Mouse (Mus musculus) kidney, postnatal 10 days (tissue): ENCODE measurements around the gene Mfn1.

Source experiments
- DNase-seq: peaks from one replicate; pipeline ENCODE4 v3.0.0; 2021; ENCODE audit warnings: mixed read lengths

The Mfn1 gene

DNA sequence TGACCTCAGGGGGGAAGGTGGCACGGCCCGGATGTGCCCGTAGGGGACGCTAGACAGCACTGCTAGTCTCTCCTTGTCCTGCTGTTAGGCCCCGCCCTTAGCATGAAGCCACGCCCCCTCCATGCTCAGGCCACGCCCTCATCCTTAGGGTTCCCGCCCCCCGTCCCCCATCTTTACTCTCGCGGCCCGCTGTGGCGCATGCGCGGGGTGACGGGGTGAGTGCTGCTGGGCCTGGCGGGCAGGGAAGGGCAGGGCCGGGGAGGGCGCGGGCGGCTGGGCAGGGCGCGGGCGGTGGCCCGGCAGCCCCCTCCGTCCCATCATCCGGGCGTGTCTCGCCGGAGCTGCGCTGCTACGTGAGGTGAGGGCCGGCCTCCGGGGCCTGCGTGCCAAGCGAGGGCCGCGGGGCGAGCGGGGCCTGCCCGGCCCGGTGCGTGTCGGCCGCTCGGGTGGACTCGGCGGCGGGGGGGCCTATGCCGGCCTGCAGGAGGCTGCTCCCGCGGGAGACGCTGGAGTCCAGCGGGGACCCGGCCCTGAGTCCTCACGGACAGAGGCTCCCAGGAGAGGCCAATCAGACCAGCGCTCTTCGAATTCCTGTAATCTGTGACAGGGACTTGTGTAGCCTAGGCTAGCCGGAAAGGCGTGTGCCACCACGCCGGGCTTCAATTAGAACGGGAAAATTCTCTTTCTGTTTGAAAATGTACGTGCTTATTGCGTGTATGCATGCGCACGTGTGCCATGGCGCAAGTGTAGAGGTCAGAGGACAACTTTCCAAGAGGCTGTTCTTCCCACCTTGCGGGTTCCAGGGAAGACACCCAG, 18.7 kb upstream of the Mfn1 start:
- DNase-seq, result peak; percentile 97

- peak; percentile 33 for DNase-seq
Observed at GRCm38 (mm10) chr3:32511191-32511550, 18.1 kb upstream of the Mfn1 start.

DNA sequence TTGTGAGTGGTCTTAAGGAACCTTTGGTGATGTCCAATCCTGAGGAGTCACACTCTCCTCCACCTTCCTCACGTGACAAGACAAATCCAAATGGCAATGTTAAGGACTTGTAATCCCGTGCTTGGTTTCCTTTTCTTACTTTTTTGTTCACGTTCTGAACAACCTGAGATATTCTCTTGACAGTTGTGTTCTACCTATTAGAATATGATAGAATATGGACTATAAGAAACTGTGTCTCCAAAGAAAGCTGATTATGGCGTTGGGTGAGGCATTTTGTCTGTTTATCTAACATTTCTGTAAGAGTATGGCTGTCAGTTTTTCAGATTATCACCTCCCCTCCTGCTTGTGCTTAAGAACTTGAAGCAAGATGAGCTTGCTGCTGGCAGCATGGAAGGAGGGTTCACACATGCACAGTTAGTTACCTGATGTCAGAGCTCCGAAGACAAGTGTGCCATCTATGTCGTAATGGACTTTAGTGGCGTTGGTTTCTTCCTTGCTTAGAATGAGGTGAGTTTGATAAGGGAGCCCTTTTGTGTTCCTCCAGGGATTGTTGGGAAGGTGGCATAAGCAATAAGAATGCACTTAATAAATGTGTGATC, 16.5 kb upstream of the Mfn1 start:
- DNase-seq, result no peak

DNA sequence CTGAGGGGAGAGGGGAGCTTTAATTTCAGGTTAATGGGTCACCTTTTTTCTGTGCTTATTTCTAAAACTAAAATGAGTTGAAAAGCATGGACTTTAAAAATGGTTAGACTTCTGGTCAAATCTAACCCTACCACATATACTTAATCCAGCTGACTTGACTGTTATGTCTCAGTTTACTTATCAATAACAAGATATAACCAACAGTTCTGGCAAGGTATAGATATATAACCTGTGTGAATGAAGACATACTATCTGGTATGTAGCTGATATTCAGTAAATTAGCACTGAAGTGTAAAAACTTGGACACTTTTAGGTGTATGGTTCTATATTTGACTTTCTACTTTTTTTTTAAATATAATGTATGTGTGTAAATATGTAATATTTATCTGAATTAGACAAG, 15.7 kb upstream of the Mfn1 start:
- DNase-seq, result no peak

- DNase-seq, result no peak
Observed at GRCm38 (mm10) chr3:32527181-32527580, 2.1 kb upstream of the Mfn1 start.

DNA sequence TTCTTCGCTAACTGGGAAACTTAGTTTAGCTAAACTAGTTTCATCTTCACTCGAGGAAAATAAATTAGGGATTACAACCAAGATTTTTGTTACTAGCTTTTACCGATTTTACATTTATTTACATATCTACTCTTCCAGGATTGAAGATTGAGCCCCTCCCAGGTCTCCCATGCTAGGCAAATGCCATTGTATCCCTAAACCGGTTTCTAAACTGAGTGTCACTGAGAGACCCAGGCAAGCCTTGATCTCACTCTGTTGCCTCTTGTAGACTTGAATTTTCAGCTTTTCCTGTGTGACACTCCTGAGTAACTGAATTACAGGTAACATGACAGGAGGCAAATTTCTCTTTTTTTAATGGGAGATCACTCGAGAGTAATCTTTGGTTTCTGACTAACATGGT, 776 bp downstream of the Mfn1 start:
- DNase-seq, result no peak

DNA sequence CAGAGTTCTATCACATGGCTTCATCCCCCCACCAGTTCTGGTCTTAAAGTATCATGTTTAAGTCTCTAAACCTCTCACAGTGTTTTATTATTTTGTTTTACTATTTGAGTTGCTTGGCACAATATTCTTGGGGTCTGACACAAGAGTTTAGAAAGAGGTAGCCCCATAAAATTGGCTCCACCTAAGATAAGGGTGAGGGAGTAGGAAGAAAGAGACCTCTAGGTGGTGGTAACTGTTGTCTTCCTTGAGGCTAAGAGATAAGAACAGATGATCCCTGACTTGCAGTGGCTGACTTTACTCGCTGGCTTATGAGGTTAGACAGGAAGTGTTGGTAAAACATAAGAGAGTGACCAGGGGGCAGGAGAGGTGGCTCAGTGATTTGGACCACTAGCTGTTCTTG, 6.4 kb downstream of the Mfn1 start:
- DNase-seq, result no peak

DNA sequence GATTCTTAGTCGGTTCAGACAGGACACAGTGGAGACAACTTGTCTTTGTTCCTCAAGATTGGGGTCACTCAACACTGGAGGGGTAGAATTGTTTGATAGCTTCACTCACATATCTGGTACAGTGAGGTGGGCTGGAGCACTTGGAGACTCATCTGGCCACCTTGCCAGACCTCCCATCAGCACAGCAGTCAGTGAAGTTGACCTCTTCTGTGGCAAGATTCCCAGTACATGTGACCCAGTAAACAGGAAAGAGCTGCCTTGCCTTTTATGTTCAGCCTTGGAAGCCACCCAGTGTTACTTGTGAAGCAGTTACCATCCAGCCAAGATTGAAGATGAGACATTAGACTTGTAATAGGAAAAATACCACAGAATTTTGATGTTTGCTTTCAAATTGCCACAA, 8.3 kb downstream of the Mfn1 start:
- peak; percentile 71 for DNase-seq

GRCm38 (mm10) chr3:32538091-32538490, 8.8 kb downstream of the Mfn1 start:
- no peak for DNase-seq

DNA sequence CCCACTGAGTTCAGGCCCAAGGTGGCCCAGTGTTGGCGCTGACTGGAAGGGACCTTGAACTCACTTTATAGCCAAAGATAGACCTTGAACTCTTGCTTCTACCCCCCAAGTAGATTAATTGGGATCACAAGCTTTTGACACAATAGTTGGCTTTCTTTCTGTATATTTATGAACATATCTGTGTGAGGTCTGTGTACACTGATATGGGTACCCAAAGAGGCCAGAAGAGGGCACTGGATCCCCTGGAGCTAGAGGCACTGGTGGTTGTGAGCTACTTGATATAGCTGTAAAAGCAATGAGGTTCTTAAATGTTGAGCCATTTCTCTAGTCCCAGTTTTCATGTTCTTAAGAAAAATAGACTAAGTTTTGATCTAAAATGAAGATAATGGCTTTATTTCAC, 23.8 kb downstream of the Mfn1 start:
- peak; percentile 49 for DNase-seq

- DNase-seq, result no peak
Observed at GRCm38 (mm10) chr3:32563401-32563800, 34.1 kb downstream of the Mfn1 start.

DNA sequence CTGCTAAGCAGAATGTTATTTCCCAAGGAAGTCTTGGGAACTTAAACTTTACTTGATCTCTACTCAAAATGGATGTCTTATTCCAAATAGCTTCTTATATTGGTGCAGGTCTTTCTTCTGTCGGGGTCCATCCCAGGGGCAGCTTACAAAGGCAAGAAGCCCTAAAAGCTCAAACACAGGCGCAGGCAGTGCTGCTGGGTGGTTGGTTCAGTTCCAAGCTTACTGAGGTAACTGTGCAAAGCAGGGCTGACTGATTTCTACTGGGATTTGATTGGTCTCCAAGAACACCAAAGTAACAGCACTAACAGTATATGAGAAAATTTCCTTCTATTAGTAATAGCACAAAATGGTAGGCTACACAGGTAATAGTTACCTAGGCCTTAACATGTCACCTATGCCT, 43.8 kb downstream of the Mfn1 start:
- no peak for DNase-seq

- DNase-seq, result no peak
Observed at GRCm38 (mm10) chr3:32573881-32574280, 44.6 kb downstream of the Mfn1 start.

DNA sequence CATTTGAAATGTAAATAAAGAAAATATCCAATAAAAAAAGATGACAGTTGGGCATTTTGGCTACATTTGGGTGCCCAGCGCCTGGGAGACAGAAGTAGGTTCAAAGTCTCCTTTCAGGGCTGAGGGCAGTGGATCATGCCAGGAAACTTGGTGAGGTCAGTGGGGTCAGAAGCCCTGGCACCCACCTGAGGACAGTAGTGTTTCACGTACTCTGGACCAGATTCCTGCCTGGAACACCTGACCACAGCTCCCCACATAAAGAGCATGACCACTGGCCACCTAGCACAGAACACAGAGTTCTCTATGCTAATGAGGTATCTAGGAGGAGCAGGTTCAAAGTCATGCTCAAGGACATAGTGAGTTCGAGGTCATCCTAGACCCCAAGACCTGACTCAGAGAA, 45.9 kb downstream of the Mfn1 start:
- DNase-seq, result peak; percentile 32

GRCm38 (mm10) chr3:32578772-32579171, 49.5 kb downstream of the Mfn1 start:
- DNase-seq, result no peak

DNA sequence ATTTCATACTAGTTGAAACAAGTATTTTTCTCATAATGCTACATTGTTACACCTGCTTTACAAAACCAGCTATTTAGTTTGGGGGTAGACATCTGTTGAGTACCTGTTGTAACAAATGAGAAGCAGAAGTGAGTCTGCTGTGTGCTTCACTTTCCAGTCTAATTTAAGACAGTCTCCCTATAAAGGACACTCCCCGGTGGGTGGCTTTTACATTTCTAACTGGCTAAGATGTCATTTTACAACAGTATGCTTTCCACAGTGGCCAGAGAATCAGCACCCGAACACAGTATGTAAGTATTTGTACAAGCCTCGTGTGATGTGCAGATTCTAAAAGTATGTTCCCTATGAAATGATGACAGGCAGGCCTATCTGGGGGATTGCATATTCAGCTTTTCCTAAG, 51.5 kb downstream of the Mfn1 start:
- no peak for DNase-seq

GRCm38 (mm10) chr3:32581911-32582310, 52.6 kb downstream of the Mfn1 start:
- no peak for DNase-seq

DNA sequence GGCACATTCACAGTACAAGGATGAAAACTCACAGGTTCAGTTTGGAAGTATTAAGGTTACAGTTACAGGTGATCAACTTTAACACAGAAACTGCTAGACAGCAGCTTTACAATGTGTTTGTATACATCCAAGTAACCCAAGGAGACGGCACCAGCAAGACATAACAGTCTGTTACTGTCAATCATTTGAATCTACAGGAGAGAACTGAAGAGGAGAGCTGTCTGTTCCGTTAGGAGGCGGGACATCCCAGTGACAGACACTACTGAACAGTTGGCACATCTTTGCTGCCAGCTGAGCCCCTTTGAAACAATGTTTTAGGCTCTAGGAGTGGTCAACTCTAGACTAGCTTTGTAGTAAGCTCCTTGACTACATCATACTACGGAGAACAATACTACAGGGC, 54.2 kb downstream of the Mfn1 start:
- no peak for DNase-seq

DNA sequence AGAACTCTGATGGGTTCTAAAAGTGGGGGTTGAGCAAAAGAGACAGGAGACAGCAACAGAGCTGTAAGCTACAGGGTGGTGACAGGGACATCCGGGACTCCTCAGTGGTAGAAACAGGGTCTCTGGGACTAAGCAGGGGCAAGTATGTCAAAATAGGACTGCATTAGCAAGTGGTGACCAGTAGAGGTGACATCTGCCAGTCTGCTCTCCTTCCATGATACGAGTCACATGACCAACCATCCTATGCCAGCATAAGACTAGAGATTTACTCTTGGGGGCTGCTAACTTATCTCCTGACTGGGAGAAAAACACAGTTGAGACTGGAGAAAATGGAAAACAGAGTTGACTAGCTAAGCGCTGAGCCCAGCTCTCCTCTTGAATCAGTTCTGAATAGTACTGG, 57.0 kb downstream of the Mfn1 start:
- DNase-seq, result no peak

DNA sequence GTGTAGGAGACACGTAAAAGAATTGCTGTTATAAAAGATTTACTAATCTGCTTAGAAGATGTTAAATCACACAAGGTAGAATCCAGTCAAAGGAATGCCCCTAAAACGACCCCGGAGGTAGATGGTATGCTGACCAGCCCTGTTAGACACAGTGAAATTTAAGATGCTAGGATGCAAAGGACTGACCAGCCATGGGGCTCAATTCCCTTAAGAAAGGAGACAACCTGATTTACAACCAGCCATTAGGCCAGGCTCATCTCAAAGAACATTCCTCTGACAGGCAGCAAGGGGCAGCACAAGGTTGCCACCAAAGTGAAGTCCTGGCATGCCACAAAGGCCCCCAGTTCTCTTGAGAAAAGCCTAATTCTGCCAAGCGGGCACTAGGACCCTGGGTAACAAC, 65.8 kb downstream of the Mfn1 start:
- no peak for DNase-seq

GRCm38 (mm10) chr3:32599328-32599727, 70.1 kb downstream of the Mfn1 start:
- DNase-seq, result no peak

DNA sequence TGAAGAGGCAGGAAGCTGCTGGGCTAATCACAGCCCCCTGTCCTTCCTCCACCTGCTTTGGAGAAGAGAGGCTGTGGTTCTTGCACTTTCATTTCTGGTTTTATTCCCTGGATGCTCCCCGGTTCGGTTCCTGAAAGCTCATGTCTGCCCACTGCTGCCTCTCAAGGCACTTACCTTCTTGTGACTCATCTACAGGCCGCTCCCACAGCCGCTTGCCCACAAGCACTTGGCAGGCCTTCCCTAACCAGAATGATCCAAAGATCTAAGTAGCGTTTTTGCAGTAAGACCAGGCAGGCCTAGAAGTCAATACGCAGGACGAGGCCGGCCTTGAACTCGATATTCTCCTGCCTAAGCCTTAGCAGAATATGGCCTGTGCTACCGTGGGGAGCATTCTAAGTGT, 71.8 kb downstream of the Mfn1 start:
- no peak for DNase-seq

GRCm38 (mm10) chr3:32609233-32609632, 80.0 kb downstream of the Mfn1 start:
- DNase-seq, result no peak

GRCm38 (mm10) chr3:32610560-32610959, 81.3 kb downstream of the Mfn1 start:
- DNase-seq, result peak; percentile 82

GRCm38 (mm10) chr3:32611606-32612170, 82.4 kb downstream of the Mfn1 start:
- peak; percentile 32 for DNase-seq
